Mouse (Mus musculus) hindbrain, embryonic 15.5 days (tissue): Measurements from ENCODE around the gene Nop16. TPM values are rescaled to one million over a fixed set of nuclear protein-coding genes. Genes with fewer than 3 reads are reported as not detected.

ENCODE experiments used
- ATAC-seq: fragments of 200-750 bp; cut with Nextera tagmentation; 2 replicates; pipeline ENCODE4 v1.8.0; 2017; ENCODE audit warnings: low read depth, moderate number of reproducible peaks, moderate TSS enrichment; ENCODE audit not compliant: low FRiP score
- H3K27ac ChIP-seq: fragments of 300-500 bp; sonication (generic); replicated peaks from 2 replicates; pipeline ENCODE4 v1.5.1; 2015; ENCODE audit warnings: mild to moderate bottlenecking, inconsistent platforms
- H3K27me3 ChIP-seq: fragments of 300-500 bp; sonication (generic); 2 replicates; pipeline ENCODE4 v1.6.1; 2015; ENCODE audit warnings: control low read depth, inconsistent platforms
- H3K36me3 ChIP-seq: fragments of 300-500 bp; sonication (generic); 2 replicates; pipeline ENCODE4 v1.6.1; 2015; ENCODE audit warnings: control low read depth, inconsistent platforms
- H3K4me1 ChIP-seq: fragments of 300-500 bp; sonication (generic); replicated peaks from 2 replicates; pipeline ENCODE4 v1.6.1; 2015; ENCODE audit warnings: control low read depth, inconsistent platforms
- H3K4me2 ChIP-seq: fragments of 300-500 bp; sonication (generic); 2 replicates; pipeline ENCODE4 v1.6.1; 2015; ENCODE audit warnings: moderate library complexity, mild to moderate bottlenecking, inconsistent platforms
- H3K4me3 ChIP-seq: fragments of 300-500 bp; sonication (generic); 2 replicates; pipeline ENCODE4 v1.5.1; 2015; ENCODE audit warnings: mild to moderate bottlenecking, inconsistent platforms
- H3K9ac ChIP-seq: fragments of 300-500 bp; sonication (generic); 2 replicates; pipeline ENCODE4 v1.6.1; 2015; ENCODE audit warnings: inconsistent platforms
- H3K9me3 ChIP-seq: fragments of 300-500 bp; sonication (generic); 2 replicates; pipeline ENCODE4 v1.6.1; 2016; ENCODE audit warnings: control low read depth, inconsistent platforms
- WGBS: fragments of 180-500 bp; shearing (Covaris S2); methylation state at CpG from one replicate; pipeline ENCODE4 v1.1.7; 2015; 5-methylcytosine and 5-hydroxymethylcytosine counted together
- microRNA-seq: library from miRNA; unstranded; fragments of <30 nt; microRNA quantifications from one replicate; pipeline ENCODE4, GENCODE M21; 2016
- polyA plus RNA-seq: library from polyadenylated mRNA; unstranded; fragments of >200 nt; fragmentation: Nextera tagmentation; extraction: Ambion mirVana; gene quantifications from 2 replicates; pipeline ENCODE4 v1.2.1, GENCODE M21; 2015

Nop16 gene
- polyA plus RNA-seq, 1 experiment from 2014 or later = 62.0 TPM

- ATAC-seq = no peak
- peaks cover 71% of the 10 kb centered on the region for H3K36me3 ChIP-seq
Measured at GRCm38 (mm10) chr13:54548036-54548435, 41.9 kb downstream of the Nop16 start.

More at GRCm38 (mm10) chr13:54548036-54548435, 41.9 kb downstream of the Nop16 start:
- no peak overlapping the region for H3K4me2 ChIP-seq
- H3K4me1 ChIP-seq = no peaks in the 10 kb centered on the region
- no peaks in the 10 kb centered on the region for H3K9me3 ChIP-seq
- no peaks in the 10 kb centered on the region for H3K27me3 ChIP-seq
- no peak overlapping the region for H3K27ac ChIP-seq
- WGBS = 91% methylated on average over 7 of the region's 7 CpGs
- no peak overlapping the region for H3K9ac ChIP-seq
- no peak overlapping the region for H3K4me3 ChIP-seq

Small RNA genes lying within 50 kb of the gene (microRNA-seq; reads per million reads assigned to microRNA genes)
- not detected for gene Gm24195

Other genes starting within 250 kb of the Nop16 start
- 27.9 and 31.2 TPM in 2 replicates for gene Cplx2, start 218.7 kb downstream of the Nop16 start, polyA plus RNA-seq
- 97.1 and 102 TPM in 2 replicates for gene Thoc3, start 121.2 kb downstream of the Nop16 start, polyA plus RNA-seq
- 22.4 and 24.2 TPM in 2 replicates for gene Simc1, start 86.3 kb downstream of the Nop16 start, polyA plus RNA-seq
- 249 and 256 TPM in 2 replicates for gene 4833439L19Rik, start 24.7 kb downstream of the Nop16 start, polyA plus RNA-seq
- gene Arl10, start 15.1 kb downstream of the Nop16 start, polyA plus RNA-seq = 105 and 111 TPM in 2 replicates
- gene Higd2a, start 117 bp upstream of the Nop16 start, polyA plus RNA-seq = 255 and 261 TPM in 2 replicates
- gene Cltb, start 21.3 kb upstream of the Nop16 start, polyA plus RNA-seq = 206 and 226 TPM in 2 replicates
- 64.9 and 66.4 TPM in 2 replicates for gene Faf2, start 31.7 kb upstream of the Nop16 start, polyA plus RNA-seq
- 90.7 and 91.5 TPM in 2 replicates for gene Rnf44, start 103.8 kb upstream of the Nop16 start, polyA plus RNA-seq
- gene Cdhr2, start 111.4 kb upstream of the Nop16 start, polyA plus RNA-seq = 0.17 and 0.26 TPM in 2 replicates
- 24.8 and 33.9 TPM in 2 replicates for gene Gprin1, start 159.8 kb upstream of the Nop16 start, polyA plus RNA-seq
- gene Sncb, start 176.5 kb upstream of the Nop16 start, polyA plus RNA-seq = 77.2 and 95.2 TPM in 2 replicates
- not detected in 2 replicates for gene Eif4e1b, start 193.9 kb upstream of the Nop16 start, polyA plus RNA-seq
- 95.7 and 98.3 TPM in 2 replicates for gene Tspan17, start 199.3 kb upstream of the Nop16 start, polyA plus RNA-seq